Mouse (Mus musculus) erythroblast, embryonic 14.5 days (primary cell): ENCODE data around the gene Tmem183a.

Source experiments
- GATA1 ChIP-seq: IDR thresholded peaks from 2 replicates; pipeline ENCODE4 v1.6.1; 2012; ENCODE audit warnings: low read length, inconsistent platforms, mixed read lengths
- TAL1 ChIP-seq: IDR thresholded peaks from 3 replicates; pipeline ENCODE4 v1.6.1; 2012; ENCODE audit warnings: low read length, inconsistent platforms, mixed read lengths

- TF ChIP-seq TAL1 (no peak), GATA1 (no peak)
These were observed 46.3 kb upstream of the Tmem183a start for GRCm38 (mm10) chr1:134408080-134408479.
